Mouse (Mus musculus) activated CD4-positive, CD25-positive, alpha-beta regulatory T cell, adult 4 months (primary cell): ENCODE measurements at regions not wholly inside any gene's neighbourhood (a gene's known extent, or its start where the extent isn't known, plus 50 kb on each side); places are given as distances from the start of the nearest gene placed in this dataset.

Experiments used
- ATAC-seq: one replicate; pipeline ENCODE4 v1.8.0; 2017

DNA sequence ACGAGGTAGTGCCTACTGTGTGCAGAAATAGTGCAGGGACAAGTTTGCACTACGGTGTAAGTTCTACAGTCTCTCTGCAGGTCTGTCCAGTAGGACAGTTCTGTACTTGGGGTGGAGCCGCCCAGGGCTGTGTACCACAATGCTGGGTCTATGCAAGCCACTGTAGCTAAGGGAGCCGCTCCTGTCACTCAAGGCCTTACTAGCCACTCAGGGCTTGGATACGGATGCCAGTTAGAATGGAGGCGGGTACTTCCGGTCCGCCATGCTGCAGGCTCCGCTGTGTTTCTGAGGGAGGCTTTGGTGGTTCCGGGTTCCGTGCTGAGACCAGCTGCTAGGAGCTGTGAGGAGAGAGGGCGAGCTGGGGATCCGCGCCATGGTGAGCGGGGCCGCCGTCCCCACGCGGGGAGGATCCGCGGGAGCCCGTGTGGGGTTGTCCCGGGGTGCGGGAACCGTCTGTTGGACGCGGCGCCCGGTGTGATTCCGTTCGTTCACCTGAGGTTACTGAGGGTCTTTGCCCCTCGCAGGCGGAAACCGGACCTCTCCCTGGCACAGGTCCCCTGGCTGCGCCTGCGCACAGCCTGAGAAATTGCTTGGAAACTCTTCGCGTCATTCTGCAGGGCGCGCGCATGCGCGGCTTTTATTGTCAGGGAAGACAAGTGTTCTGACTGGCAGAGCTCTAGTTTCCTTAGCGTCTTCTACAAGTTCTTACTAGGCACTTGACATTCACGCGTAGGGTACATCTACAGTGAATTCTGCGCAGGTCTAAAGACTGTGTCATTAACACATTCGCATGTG is 51.0 kb upstream of the Zfp873 start:
- peak; percentile 95 for ATAC-seq
